Mouse (Mus musculus) CH12.LX (cell line): ENCODE results near the gene Ldlrad3.

Experiments
- BHLHE40 ChIP-seq: IDR thresholded peaks from 2 replicates; pipeline ENCODE4 v1.6.1; 2011; ENCODE audit warnings: mild to moderate bottlenecking, low read depth, low read length, improper control_type of control experiment
- CTCF ChIP-seq, 2 experiments: IDR thresholded peaks in 1 of 2; conservative IDR thresholded peaks in 1 of 2; 2 replicates each; pipeline ENCODE4 v1.5.1; 2011 to 2012; ENCODE audit warnings: low read depth in 2 of 2, low read length in 2 of 2, improper control_type of control experiment in 1 of 2, inconsistent platforms in 1 of 2, mild to moderate bottlenecking in 1 of 2, moderate library complexity in 1 of 2
- HCFC1 ChIP-seq: IDR thresholded peaks from 2 replicates; pipeline ENCODE4 v1.6.1; 2012; ENCODE audit warnings: low read depth, mild to moderate bottlenecking, inconsistent platforms, low read length, improper control_type of control experiment
- MAFK ChIP-seq: IDR thresholded peaks from 2 replicates; pipeline ENCODE4 v1.6.1; 2011; ENCODE audit warnings: low read length, improper control_type of control experiment; ENCODE audit not compliant: insufficient replicate concordance
- MAX ChIP-seq: IDR thresholded peaks from 2 replicates; pipeline ENCODE4 v1.6.1; 2011; ENCODE audit warnings: low read length, improper control_type of control experiment
- MEF2A ChIP-seq: IDR thresholded peaks from 2 replicates; pipeline ENCODE4 v1.6.1; 2014; ENCODE audit warnings: low read depth, mild to moderate bottlenecking, inconsistent platforms, low read length, improper control_type of control experiment, borderline replicate concordance
- MXI1 ChIP-seq: IDR thresholded peaks from 2 replicates; pipeline ENCODE4 v1.6.1; 2011; ENCODE audit warnings: mild to moderate bottlenecking, low read depth, low read length, improper control_type of control experiment
- NRF1 ChIP-seq: IDR thresholded peaks from 2 replicates; pipeline ENCODE4 v1.6.1; 2014; ENCODE audit warnings: low read depth, mild to moderate bottlenecking, inconsistent platforms, low read length, improper control_type of control experiment, moderate library complexity
- POLR2A ChIP-seq: IDR thresholded peaks from 2 replicates; pipeline ENCODE4 v1.6.1; 2011; ENCODE audit warnings: low read depth, mild to moderate bottlenecking, improper control_type of control experiment, low read length
- POLR2AphosphoS2 ChIP-seq: IDR thresholded peaks from 2 replicates; pipeline ENCODE4 v1.6.1; 2011; ENCODE audit warnings: low read depth, low read length, improper control_type of control experiment
- USF1 ChIP-seq: IDR thresholded peaks from 2 replicates; pipeline ENCODE4 v1.6.1; 2014; ENCODE audit warnings: low read depth, mild to moderate bottlenecking, inconsistent platforms, low read length, improper control_type of control experiment
- ZKSCAN1 ChIP-seq: IDR thresholded peaks from 2 replicates; pipeline ENCODE4 v1.6.1; 2012; ENCODE audit warnings: low read depth, inconsistent platforms, low read length, improper control_type of control experiment, borderline replicate concordance
- ZMIZ1 ChIP-seq: IDR thresholded peaks from 2 replicates; pipeline ENCODE4 v1.6.1; 2012; ENCODE audit warnings: low read depth, mild to moderate bottlenecking, inconsistent platforms, low read length, improper control_type of control experiment
- ZNF384 ChIP-seq: IDR thresholded peaks from 2 replicates; pipeline ENCODE4 v1.6.1; 2012; ENCODE audit warnings: low read depth, low read length, improper control_type of control experiment, inconsistent platforms

- TF ChIP-seq CTCF (conservative IDR thresholded peaks at IDR 0.05 in 1 of 2, IDR thresholded peaks at IDR 0.05 in 1 of 2; ENCODE audit: low read depth in 2 of 2, low read length in 2 of 2) (no peak), ZMIZ1 (no peak), POLR2A (no peak), MEF2A (no peak), BHLHE40 (no peak), HCFC1 (no peak), MAFK (no peak), MXI1 (no peak), NRF1 (no peak), ZNF384 (no peak), MAX (no peak), POLR2AphosphoS2 (no peak), USF1 (no peak), ZKSCAN1 (no peak)
These were observed 133.1 kb downstream of the Ldlrad3 start for GRCm38 (mm10) chr2:102052951-102053660.
